In genomic region chr16:78517171-78517570, GRCm38 (mm10) we compare ENCODE assay signal across 25 mouse cellular contexts.
"Had no signal": no experiment of that assay in that cellular context is flagged by ENCODE, and none has a peak within 500 bp of the region (broad histone marks: within the 10 kb centered on the region; RNA-seq: fewer than 3 reads in every experiment).

No protein-coding gene starts in this region.

- DNase-seq: gastrocnemius, postnatal 14 days; gastrocnemius, postnatal 36 days; heart, adult 11 months; heart, adult 2 months; heart, postnatal 14 days; heart, postnatal 36 days; kidney, adult 11 months; kidney, adult 2 months; kidney, adult 9 months; kidney, postnatal 14 days; kidney, postnatal 36 days; layer of hippocampus, adult 9-11 months; layer of hippocampus, postnatal 36 days; left cerebral cortex, postnatal 4 days; liver; liver, embryonic 13.5 days had no signal

- H3K4me1 ChIP-seq: heart, embryonic 13.5 days; heart, embryonic 15.5 days; hindbrain, embryonic 13.5 days; hindbrain, embryonic 15.5 days; kidney, embryonic 15.5 days; limb, embryonic 12.5 days; liver, embryonic 13.5 days; liver, embryonic 15.5 days had no signal

- H3K36me3 ChIP-seq: heart, embryonic 13.5 days; heart, embryonic 15.5 days; hindbrain, embryonic 13.5 days; hindbrain, embryonic 15.5 days; kidney, embryonic 15.5 days; limb, embryonic 12.5 days; liver, embryonic 13.5 days; liver, embryonic 15.5 days had no signal

- H3K27ac ChIP-seq: heart, adult 2 months; heart, embryonic 13.5 days; heart, embryonic 15.5 days; hindbrain, embryonic 13.5 days; hindbrain, embryonic 15.5 days; hindbrain, postnatal 0 days; kidney, embryonic 15.5 days; kidney, postnatal 0 days; limb, embryonic 12.5 days; liver, embryonic 13.5 days; liver, embryonic 15.5 days had no signal

- H3K27me3 ChIP-seq: heart, embryonic 13.5 days; heart, embryonic 15.5 days; hindbrain, embryonic 13.5 days; hindbrain, embryonic 15.5 days; kidney, embryonic 15.5 days; limb, embryonic 12.5 days; liver, embryonic 13.5 days; liver, embryonic 15.5 days had no signal

- H3K9me3 ChIP-seq: heart, embryonic 13.5 days; heart, embryonic 15.5 days; hindbrain, embryonic 13.5 days; hindbrain, embryonic 15.5 days; kidney, embryonic 15.5 days; limb, embryonic 12.5 days; liver, embryonic 13.5 days; liver, embryonic 15.5 days had no signal

- H3K4me3 ChIP-seq: heart, adult 2 months; heart, embryonic 13.5 days; heart, embryonic 15.5 days; hindbrain, embryonic 13.5 days; hindbrain, embryonic 15.5 days; kidney, embryonic 15.5 days; limb, embryonic 12.5 days; liver, embryonic 13.5 days; liver, embryonic 15.5 days had no signal
